Mouse (Mus musculus) erythroblast, embryonic 14.5 days (primary cell): ENCODE measurements at regions not wholly inside any gene's neighbourhood (a gene's known extent, or its start where the extent isn't known, plus 50 kb on each side); places are given as distances from the start of the nearest gene placed in this dataset.

Experiments used
- H3K27me3 ChIP-seq: 2 replicates; pipeline ENCODE4 v1.6.1; 2012; ENCODE audit warnings: inconsistent platforms; ENCODE audit not compliant: control insufficient read depth
- H3K36me3 ChIP-seq: 2 replicates; pipeline ENCODE4 v1.6.1; 2012; ENCODE audit warnings: mild to moderate bottlenecking, inconsistent platforms; ENCODE audit not compliant: control insufficient read depth
- H3K4me1 ChIP-seq: 2 replicates; pipeline ENCODE4 v1.6.1; 2012; ENCODE audit warnings: inconsistent platforms; ENCODE audit not compliant: control insufficient read depth
- H3K4me3 ChIP-seq: replicated peaks from 2 replicates; pipeline ENCODE3; 2012; ENCODE audit warnings: moderate library complexity, mild to moderate bottlenecking, inconsistent platforms
- H3K9me3 ChIP-seq: 2 replicates; pipeline ENCODE4 v1.6.1; 2012; ENCODE audit warnings: low read length, inconsistent platforms, mixed read lengths; ENCODE audit not compliant: control insufficient read depth
- GATA1 ChIP-seq: IDR thresholded peaks from 2 replicates; pipeline ENCODE4 v1.6.1; 2012; ENCODE audit warnings: low read length, inconsistent platforms, mixed read lengths
- TAL1 ChIP-seq: IDR thresholded peaks from 3 replicates; pipeline ENCODE4 v1.6.1; 2012; ENCODE audit warnings: low read length, inconsistent platforms, mixed read lengths

GRCm38 (mm10) chr14:102403397-102404115 lies 578.9 kb downstream of the Kctd12 start:
- no peaks in the 10 kb centered on the region for H3K27me3 ChIP-seq
- H3K4me3 ChIP-seq: no peak overlapping the region
- no peaks in the 10 kb centered on the region for H3K9me3 ChIP-seq
- TF ChIP-seq TAL1: no peak
- TF ChIP-seq GATA1: no peak
- H3K36me3 ChIP-seq: no peaks in the 10 kb centered on the region
- no peaks in the 10 kb centered on the region for H3K4me1 ChIP-seq

GRCm38 (mm10) chr14:102402061-102402689 lies 580.3 kb downstream of the Kctd12 start:
- H3K36me3 ChIP-seq: no peaks in the 10 kb centered on the region
- no peak overlapping the region for H3K4me3 ChIP-seq
- TF ChIP-seq TAL1: no peak
- no peak for TF ChIP-seq GATA1
- H3K9me3 ChIP-seq: no peaks in the 10 kb centered on the region
- H3K27me3 ChIP-seq: no peaks in the 10 kb centered on the region
- H3K4me1 ChIP-seq: no peaks in the 10 kb centered on the region

GRCm38 (mm10) chr14:102396036-102396734 lies 586.3 kb downstream of the Kctd12 start:
- Histone ChIP-seq H3K4me3 (no peak overlapping the region), H3K27me3 (no peaks in the 10 kb centered on the region), H3K9me3 (no peaks in the 10 kb centered on the region), H3K36me3 (no peaks in the 10 kb centered on the region), H3K4me1 (no peaks in the 10 kb centered on the region)
- no peak for TF ChIP-seq GATA1
- TF ChIP-seq TAL1: no peak

- TF ChIP-seq GATA1 (no peak), TAL1 (no peak)
- H3K36me3 ChIP-seq: no peaks in the 10 kb centered on the region
- no peaks in the 10 kb centered on the region for H3K9me3 ChIP-seq
These were observed 590.1 kb downstream of the Kctd12 start for GRCm38 (mm10) chr14:102392351-102392750.

GRCm38 (mm10) chr14:102372994-102373567 lies 609.4 kb downstream of the Kctd12 start:
- Histone ChIP-seq H3K36me3 (no peaks in the 10 kb centered on the region), H3K4me3 (no peak overlapping the region), H3K9me3 (peaks cover 3% of the 10 kb centered on the region; the same call in 1 of the 2 replicates), H3K4me1 (no peaks in the 10 kb centered on the region), H3K27me3 (no peaks in the 10 kb centered on the region)
- TF ChIP-seq TAL1: no peak
- no peak for TF ChIP-seq GATA1

More at GRCm38 (mm10) chr14:102392351-102392750, 590.1 kb downstream of the Kctd12 start:
- Histone ChIP-seq H3K4me1 (no peaks in the 10 kb centered on the region), H3K27me3 (no peaks in the 10 kb centered on the region), H3K4me3 (no peak overlapping the region)

GRCm38 (mm10) chr14:102361589-102361988 lies 620.8 kb downstream of the Kctd12 start:
- no peaks in the 10 kb centered on the region for H3K36me3 ChIP-seq

GRCm38 (mm10) chr14:102329409-102329808 lies 599.7 kb downstream of the Lmo7 start:
- Histone ChIP-seq H3K9me3 (peaks cover 6% of the 10 kb centered on the region; the same call in 1 of the 2 replicates), H3K36me3 (no peaks in the 10 kb centered on the region), H3K27me3 (no peaks in the 10 kb centered on the region), H3K4me3 (no peak overlapping the region), H3K4me1 (no peaks in the 10 kb centered on the region)
- TF ChIP-seq GATA1: no peak
- TF ChIP-seq TAL1: no peak

More at GRCm38 (mm10) chr14:102361589-102361988, 620.8 kb downstream of the Kctd12 start:
- Histone ChIP-seq H3K27me3 (no peaks in the 10 kb centered on the region), H3K9me3 (no peaks in the 10 kb centered on the region), H3K4me3 (no peak overlapping the region), H3K4me1 (no peaks in the 10 kb centered on the region)
- no peak for TF ChIP-seq GATA1
- TF ChIP-seq TAL1: no peak

GRCm38 (mm10) chr14:102306332-102306731 lies 576.6 kb downstream of the Lmo7 start:
- H3K27me3 ChIP-seq: no peaks in the 10 kb centered on the region
- TF ChIP-seq TAL1: no peak
- TF ChIP-seq GATA1: no peak
- peaks cover 7% of the 10 kb centered on the region for H3K9me3 ChIP-seq
- no peak overlapping the region for H3K4me3 ChIP-seq
- H3K4me1 ChIP-seq: no peaks in the 10 kb centered on the region
- H3K36me3 ChIP-seq: no peaks in the 10 kb centered on the region

- H3K36me3 ChIP-seq: no peaks in the 10 kb centered on the region
- TF ChIP-seq GATA1 (no peak), TAL1 (no peak)
These were observed 573.1 kb downstream of the Lmo7 start for GRCm38 (mm10) chr14:102302826-102303225.

More at GRCm38 (mm10) chr14:102302826-102303225, 573.1 kb downstream of the Lmo7 start:
- Histone ChIP-seq H3K9me3 (peaks cover 2% of the 10 kb centered on the region; the same call in 1 of the 2 replicates), H3K4me3 (no peak overlapping the region), H3K4me1 (no peaks in the 10 kb centered on the region), H3K27me3 (no peaks in the 10 kb centered on the region)
